Mouse (Mus musculus) CD4-positive helper T cell, adult 2 months (primary cell): Measurements from ENCODE around the gene Anp32a.

Experiments used
- DNase-seq: peaks from one replicate; pipeline ENCODE4 v3.0.0-alpha.2; 2012; ENCODE audit warnings: low read depth, missing footprints, low spot score

Gene Anp32a

DNA sequence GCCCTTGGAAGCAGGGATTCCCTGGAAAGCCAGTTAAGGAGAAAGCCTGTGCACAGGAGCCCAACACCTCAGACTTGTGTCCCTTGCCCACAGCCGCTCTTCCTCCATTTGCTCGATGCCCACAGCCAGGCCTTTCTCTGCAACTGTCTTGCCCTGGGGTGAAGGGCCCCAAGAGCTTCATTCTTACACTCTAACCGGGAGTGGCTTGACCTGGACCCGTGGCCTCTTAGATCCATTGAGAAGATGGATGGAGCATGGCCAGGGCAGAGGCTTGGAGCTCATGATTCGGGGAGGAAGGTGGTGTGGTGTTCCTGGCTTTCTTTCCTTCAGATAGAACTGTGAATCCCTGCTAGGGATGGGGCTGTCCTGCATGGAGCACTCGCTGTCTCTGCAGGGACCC is 28.1 kb downstream of the Anp32a start:
- no peak for DNase-seq

DNA sequence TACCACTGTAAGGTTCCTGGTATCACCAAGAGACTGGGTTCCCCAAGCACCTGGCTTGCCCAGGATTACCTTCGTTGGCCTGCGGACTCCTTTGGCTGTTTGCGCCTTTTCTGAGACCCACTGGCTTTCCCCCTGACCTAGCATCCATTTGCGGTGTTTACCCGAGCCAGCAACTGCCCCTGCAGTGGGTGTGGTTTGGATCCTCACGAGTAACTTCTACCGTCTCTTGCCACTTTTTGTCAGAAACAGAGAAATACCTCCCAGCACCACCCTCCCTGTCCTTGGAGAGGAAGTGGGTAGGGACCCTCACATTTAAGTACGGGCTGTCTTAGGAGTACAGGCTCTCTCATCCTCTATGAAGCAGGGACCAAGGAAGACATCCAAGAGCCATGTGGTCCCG is 29.1 kb downstream of the Anp32a start:
- no peak for DNase-seq

DNA sequence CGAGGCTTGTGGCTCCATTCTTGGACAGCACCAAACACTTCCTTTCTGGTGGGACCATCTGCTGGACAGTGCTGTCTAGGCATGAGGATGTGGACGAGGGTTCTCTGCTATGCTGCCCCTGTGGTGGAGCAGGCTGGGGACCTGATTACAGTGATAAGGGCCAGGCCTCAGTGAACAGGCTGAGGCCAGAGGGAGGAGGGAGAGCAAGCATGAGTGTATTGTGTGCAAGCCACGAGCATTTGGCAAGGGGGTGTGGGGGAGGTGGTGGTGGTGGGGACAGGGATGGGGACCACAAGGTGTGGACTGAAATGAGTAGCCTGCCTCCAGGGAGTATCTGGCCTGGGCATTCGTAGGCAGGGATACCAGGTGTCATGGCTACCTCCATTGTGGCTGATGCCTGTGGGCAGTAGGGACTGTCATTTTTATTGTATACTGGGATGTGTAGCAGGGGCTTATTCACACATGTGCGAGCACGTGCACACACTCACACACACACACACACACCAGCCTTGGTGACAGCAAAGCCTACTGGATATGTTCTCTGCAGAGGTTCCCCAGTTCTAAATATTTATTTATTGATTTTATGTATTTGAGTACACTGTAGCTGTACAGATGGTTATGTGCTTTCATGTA is 29.7 kb downstream of the Anp32a start:
- no peak for DNase-seq

DNA sequence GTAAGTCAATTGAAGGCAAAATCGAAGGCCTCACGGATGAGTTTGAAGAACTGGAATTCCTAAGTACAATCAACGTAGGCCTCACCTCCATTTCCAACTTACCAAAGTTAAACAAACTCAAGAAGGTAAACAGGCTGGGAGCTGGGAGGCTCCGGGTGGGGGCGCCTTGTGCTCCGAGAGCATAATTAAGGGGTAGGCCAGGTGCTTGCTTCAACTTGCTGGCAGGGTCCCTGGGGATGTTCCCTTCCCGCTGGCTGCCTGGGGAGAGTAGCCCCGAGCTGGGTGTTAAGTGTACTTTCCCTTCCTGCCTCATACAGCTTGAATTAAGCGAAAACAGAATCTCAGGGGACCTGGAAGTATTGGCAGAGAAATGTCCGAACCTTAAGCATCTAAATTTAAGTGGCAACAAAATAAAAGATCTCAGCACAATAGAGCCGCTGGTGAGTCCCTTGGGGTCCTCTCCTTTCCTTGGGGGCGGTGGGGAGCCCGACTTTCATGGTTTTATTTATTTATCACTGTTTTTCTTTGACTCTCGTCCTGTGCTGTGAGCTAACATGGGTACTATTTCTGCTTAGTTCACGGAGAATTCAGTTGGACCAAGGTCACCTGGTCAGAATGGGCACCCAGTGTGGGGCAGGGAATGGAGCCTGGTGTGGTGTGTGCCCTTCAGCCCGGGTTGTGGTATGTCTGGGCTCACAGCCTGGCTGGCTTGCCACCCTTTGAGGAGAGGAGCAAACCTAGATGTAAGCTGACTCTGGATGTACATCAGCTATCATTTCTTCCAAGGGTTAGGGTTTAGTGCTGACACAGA is 30.9 kb downstream of the Anp32a start:
- DNase-seq = no peak

DNA sequence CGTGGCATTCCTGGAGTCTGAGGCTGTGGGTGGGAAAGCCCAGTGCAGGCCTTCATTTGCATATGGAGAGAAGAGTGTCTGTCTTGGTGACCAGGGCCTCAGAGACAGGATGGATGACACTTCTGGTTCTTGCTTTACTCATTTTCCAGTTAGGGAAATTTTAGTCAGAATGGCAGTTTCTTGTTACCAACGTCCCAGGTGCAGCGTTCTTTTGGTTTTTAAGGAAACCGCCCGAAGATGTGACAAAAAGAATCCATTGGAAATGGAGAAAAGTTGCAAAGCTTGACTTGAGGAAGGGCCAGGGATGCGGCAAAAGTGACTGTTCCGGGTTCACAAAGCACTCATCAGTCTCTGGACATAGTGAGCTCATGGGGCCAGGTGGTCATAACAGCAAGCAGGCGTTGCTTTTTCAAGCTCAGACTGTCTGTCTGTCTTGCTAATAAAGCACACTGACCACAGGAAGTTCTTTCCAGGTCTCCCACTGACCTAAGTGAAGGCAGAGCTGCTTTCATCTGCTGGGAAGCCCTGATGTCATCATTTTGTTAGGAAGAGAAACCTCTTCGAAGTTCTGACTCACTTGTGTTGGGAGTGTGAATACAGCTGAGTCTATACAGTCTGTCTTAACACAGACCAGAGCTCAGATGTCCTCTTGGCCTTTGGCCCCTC is 31.6 kb downstream of the Anp32a start:
- no peak for DNase-seq

DNA sequence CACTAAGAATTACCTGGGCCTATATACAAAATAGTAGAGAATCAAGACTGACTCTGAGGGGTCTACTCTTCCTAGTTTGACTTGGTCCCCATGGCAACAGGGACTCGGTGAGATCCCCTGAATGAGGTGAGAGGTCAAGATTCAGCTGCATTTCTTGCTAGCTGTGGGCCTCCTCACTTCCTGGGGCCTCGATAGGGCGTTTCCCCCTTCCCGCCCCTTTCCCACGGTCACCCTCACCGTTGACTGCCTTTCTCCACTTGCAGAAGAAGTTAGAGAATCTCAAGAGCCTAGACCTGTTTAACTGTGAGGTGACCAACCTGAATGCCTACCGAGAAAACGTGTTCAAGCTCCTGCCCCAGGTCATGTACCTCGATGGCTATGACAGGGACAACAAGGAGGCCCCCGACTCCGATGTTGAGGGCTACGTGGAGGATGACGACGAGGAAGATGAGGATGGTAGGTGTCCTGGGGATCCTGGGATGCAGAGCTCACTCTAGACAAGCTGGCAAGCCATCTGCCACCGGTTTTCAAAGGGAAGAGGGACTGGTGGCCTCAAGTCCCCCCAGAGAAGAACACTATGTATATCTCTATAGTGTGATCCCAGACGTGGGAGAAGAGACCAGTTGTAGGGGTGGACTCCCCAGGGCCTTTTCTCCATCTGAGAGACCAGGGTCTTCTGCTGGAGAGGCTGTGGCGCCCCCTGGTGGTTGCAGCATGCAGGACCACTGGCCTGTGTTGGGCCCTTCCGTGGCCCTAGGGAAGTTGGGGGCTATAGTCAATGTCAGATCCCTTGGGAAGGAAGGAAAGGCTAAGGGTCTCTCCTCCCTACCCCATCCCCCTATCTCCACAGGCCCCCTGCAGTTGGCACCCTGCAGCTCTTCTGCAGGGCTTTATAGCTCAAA is 32.4 kb downstream of the Anp32a start:
- DNase-seq = peak; percentile 73

DNA sequence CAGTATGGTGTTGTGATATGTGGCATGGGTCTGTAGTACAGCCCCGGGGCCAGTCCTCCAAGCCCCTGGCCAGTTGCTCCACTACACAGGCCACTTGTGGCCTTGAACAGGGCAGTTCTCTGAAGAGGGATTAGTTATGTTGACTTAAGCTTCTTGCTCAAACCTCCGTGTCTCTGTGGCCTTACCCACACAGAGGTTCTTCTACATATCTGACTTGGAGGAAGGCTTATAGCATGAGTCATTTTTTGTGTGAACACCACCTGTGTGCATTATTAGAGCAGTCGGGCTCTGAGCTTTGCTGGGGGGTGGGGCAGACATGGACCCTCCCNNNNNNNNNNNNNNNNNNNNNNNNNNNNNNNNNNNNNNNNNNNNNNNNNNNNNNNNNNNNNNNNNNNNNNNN is 33.2 kb downstream of the Anp32a start:
- no peak for DNase-seq

DNA sequence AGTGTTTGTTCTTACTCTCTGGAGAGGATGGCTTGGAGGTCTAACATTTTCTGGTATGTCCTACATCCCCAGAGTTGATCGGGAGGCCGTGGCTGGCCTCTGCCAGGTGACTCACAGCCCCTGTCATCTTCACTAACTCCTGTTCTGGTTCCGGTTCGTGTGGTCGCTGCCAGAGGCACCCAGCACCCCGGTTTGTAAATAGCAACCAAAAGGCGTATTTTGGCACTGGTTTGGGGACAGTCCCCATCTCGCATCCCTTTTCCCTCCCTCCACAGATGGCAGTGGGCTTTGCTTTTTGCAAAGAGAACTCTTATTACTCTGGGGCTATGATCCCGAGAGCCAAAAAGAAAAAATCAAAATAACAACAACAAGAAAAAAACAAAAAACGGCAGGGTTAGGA is 36.8 kb downstream of the Anp32a start:
- DNase-seq = no peak

DNA sequence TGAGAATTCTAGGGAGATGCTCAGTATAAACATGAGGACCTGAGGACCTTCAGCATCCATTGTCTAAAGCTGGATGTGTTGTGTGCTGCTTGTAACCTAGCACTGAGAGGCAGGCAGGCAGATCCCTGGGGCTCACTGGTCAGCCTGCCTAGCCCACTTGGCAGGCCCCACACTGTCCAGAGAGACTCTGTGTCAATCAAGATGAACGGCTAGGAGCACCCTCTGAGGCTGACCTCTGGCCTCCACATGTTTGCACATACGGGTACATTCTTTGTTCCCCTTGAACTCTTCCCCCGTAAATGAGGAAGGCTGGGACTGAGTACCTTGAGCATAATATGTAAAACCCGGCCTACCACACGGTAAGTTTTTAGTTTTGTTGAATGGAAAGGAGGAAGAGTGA is 39.3 kb downstream of the Anp32a start:
- no peak for DNase-seq

DNA sequence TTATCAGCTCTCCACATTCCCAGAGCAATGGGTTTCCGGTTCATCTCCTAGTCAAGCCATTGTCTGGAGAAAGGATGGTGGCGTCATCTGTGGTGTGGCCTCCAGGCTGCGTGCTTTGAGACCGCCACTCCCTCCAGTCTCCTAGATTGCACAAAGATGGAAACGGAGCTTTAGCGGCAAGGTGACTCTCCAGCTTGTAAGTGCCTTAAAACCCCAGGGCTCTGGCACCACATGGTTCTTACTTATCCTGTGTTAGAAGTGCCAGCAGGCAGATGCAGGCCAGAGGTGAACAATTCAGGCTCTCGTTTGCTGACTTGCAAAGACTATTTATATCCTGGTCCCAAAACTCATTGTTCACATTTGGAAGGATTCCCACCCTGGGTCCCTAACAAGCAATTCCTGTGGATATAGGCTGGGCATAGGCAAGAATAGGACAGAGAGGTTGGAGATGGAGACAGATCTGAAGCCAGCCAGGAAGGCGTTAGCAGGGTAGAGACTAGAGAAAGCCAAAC is 40.4 kb downstream of the Anp32a start:
- DNase-seq = no peak

DNA sequence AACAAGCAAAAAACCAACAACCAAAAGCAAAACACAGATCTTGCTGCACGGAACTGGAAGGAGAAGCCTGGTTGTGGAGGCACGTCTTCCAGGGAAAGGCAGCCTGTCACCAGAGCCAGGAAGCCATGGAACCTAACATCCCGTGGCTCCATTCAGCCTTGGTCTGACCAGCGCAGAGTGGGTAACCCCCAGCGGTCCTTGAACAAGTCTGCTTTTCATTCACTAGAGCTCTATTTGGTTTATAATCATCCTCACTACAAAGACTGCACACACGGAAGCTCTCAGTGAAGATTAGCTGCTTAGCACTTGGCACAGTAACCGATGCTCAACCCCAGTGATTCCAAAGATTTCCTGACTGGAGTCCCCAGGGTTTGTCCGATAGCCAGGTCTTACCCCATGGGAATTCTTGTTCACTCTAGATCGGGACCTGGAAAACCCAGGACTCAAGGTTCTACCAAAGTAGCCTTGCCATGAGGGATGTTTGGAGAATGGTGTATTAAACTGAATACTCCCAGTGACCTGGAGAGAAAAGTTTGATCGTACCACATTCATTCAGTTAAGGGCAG is 41.5 kb downstream of the Anp32a start:
- no peak for DNase-seq

DNA sequence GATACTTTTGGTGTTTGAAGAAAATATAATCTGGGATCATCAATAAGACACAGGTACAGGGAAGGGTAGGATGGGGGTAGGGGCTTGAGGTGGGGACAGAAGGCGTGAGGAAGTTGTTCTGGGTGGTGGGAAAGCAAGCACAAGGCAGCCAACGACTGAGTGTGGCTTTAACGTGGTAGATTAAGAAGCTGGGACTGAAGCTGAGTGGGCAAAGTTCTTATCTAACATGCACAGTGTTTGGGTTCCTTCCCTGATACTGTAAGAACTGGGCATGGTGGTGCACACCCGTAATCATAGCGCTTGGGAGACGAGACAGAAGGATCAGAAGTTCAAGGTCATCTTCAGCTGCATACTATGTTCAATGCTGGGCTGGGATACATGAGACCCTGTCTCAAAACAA is 44.0 kb downstream of the Anp32a start:
- DNase-seq = no peak

DNA sequence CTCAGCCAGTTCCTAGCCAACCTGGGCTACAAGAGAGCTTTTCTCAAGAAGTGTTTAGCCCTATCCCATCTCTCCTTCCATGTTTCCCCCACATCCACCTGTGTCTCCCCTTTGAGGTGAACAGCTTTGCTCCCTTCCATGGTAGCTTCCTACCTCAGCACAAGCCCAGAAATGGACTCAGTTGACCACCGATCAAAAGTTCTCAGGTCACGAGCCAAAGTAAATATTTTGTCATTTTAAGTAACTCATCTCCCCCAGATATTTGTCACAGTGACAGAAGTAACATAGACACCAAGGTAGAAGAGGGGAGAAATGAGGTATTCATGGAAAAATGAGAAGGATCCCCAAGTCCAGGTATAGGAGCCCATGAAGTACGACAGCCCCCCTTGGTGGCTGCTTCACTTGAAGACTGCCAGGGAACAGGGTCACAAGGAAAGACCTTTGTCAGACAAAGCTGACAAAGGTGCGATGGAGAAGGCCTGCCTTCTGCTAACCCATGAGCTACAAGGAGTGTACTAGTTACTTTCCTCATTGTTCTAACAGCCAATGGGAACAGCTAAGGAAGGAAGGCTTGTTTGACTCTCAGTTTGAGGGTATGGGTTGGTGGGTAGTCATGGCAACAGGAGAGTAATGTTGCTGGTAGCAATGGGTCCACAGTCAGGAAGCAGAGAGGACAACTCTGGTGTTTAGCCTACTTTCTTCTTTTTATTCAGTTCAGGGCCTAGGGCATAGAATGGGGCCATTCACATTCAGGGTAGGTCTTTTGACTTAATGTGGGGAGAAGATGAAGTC is 44.8 kb downstream of the Anp32a start:
- DNase-seq = no peak

DNA sequence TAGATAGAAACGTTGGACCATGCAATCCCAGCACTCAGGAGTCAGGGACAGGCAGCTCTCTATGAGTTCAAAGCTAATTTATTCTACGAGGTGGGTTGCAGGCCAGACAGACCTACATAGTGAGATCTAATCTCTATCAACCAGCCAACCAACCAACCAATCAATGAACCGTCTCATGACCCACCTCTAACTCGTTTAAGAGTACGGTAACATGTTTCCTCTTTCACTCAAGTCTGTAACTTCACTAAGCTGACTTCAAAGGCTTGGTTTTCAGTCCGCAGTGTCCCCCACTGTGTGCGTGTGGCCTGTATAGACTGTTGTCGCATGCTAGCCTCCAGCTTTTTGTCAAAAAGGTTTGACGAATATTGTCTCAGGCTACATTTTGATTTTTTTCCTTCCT is 48.6 kb downstream of the Anp32a start:
- DNase-seq = no peak

DNA sequence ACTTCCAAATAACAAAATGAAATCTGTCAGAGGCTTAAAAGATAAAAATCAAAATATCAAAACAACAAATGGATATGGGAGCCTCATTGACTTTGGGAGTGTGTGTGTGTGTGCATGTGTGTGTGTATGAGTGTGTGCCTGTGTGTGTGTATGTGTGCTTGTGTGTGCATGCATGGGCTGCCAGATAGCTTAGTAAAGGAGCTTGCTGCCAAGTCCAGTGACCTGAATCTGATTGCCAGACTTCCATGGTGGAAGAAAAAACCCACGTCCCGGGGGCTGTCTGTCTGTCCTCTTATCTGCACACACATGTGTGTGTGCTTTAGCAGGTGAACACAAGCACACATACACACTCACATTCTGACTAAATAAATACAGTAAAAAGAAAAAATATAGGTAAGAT is 52.4 kb downstream of the Anp32a start:
- no peak for DNase-seq

DNA sequence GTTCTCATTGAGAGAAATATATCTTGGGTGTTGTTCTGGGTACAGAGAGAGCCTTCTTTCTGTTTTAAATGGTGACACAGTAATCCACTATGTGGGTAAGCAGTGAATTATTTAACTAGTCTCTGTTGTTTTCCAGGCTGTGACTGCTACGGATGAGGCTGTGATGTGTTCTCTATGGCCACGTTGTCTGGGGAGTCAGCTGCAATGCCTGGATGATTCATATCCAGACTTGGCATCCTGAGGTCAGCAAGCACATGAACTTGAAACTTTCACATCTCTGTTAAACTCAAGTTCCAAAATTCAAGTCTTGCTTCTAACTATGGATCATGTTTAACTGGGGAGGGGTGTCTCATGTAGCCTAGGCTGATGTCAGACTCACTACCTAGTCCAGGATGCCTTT is 53.1 kb downstream of the Anp32a start:
- no peak for DNase-seq

DNA sequence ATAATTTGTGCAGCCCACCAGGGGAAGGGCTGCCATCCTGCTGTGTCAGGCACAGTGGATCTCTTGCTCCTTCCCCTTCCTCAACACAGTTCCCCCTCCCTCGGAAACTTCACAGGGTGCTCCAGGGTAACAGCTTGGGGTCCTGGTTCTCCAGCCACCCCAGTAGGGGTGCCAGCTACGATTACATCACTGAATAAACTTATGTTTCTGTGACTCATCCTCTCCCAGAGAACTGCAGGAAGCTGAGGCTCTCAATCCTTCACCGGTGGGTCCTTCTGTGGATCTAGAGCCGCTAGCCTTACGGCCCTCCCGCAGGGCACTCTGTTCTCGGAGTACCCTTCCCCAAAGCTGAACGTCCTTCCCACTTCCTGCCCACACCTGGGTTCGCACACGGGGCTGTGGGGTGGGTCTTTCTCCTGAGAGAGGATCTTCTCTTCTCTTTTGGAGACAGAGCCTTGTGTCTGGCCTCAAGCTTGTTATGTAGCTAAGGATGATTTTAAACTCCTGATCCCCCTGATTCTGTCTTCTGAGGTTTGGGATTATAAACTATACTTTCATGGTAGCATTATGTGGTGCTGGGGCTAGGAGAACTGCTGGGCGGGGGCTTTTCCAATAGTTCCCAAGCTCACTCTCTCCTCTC is 59.6 kb downstream of the Anp32a start:
- DNase-seq = no peak

DNA sequence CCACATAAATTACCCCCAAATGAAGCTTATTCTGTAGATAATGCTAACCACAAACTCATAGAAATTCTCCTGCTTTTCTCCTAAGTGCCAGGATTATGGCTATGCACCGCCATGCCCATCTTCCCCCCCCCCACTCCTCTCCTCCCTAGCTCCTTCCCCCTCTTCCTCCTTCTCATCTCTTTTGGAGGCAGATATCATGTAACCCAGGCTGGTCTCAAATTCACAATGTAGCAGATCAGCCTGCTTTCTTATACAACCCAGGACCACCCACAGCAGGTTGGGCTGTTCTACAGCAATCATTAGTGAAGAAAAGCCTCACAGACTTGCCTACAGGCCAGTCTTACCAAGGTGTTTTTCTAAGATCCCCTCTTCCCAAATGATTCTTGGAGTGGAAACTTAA is 60.5 kb downstream of the Anp32a start:
- no peak for DNase-seq

DNA sequence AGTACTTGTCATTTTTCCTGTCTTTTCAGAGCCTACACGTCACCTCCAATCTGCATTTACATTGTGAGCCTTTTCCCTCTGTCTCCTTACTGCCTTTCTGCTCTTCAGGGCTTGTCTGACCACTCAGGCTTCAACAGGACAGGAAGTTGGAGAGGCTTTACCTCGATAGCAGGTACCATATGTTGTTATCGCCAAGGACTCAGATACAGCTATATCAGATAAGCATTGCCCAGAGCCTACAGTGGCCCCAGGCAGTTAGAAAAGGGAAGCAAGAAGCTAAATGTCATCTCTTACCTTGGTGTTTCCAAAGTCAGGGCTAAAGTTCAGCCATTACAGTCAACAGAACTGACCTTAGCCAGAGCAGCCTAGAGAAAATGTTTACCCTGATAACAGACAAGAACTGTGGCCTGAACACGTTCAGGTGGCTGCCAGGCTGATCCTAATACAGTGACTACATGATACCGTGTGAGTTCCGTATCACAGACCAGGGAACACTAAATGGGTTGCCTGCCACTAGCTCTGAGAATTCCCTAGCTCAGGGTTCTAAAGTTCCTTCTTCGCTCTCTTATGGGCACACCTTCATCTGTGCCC is 65.4 kb downstream of the Anp32a start:
- DNase-seq = no peak
